Mouse (Mus musculus) thymus, adult 2 months (tissue): ENCODE results near the gene Fgfr3.

Experiments
- CTCF ChIP-seq: fragments of 200-500 bp; IDR thresholded peaks from 2 replicates; pipeline ENCODE4 v1.5.1; 2012; ENCODE audit warnings: mild to moderate bottlenecking, control low read depth, low read length, moderate library complexity, borderline replicate concordance; ENCODE audit not compliant: control insufficient read depth, poor library complexity, insufficient read depth; ENCODE audit errors: extremely low read depth
- POLR2A ChIP-seq: fragments of 200-500 bp; IDR thresholded peaks from 2 replicates; pipeline ENCODE4 v1.6.1; 2012; ENCODE audit warnings: mild to moderate bottlenecking, low read length, control low read depth, moderate library complexity; ENCODE audit not compliant: control insufficient read depth, poor library complexity, insufficient read depth; ENCODE audit errors: extremely low read depth

DNA sequence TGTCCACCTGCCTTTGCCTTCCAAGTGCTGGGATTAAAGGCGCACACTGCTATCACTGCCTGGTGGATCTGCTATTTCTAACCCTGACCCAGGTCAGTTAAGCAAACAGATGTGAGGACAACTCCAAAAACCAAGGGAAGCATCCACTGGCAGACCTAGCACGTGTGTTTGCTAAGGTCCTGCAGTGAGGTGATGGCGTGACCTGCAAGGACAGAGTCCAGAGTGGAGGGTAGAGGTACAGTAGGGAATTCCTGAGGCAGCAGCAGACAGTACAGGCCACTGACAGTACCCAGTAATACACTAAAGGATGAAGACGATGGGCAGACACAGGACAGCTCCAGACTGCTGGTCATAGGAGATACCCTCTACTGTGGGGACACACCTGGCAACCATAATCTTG lies 19.1 kb downstream of the Fgfr3 start:
- no peak for TF ChIP-seq POLR2A
- no peak for TF ChIP-seq CTCF
